Mouse (Mus musculus) B cell, adult 2 months (primary cell): ENCODE data around the gene Myrf.
A peak's percentile ranks its signal among the peaks of the same experiment; 100 is the strongest.
"Not testable (repeated sequence)": the region's sequence is repeated elsewhere in the genome, so short reads cannot be mapped to it uniquely, and the experiment has no call there.

Experiments
- DNase-seq, 2 experiments: peaks; one replicate each; pipeline ENCODE4 v3.0.0; 2022

Gene Myrf

DNA sequence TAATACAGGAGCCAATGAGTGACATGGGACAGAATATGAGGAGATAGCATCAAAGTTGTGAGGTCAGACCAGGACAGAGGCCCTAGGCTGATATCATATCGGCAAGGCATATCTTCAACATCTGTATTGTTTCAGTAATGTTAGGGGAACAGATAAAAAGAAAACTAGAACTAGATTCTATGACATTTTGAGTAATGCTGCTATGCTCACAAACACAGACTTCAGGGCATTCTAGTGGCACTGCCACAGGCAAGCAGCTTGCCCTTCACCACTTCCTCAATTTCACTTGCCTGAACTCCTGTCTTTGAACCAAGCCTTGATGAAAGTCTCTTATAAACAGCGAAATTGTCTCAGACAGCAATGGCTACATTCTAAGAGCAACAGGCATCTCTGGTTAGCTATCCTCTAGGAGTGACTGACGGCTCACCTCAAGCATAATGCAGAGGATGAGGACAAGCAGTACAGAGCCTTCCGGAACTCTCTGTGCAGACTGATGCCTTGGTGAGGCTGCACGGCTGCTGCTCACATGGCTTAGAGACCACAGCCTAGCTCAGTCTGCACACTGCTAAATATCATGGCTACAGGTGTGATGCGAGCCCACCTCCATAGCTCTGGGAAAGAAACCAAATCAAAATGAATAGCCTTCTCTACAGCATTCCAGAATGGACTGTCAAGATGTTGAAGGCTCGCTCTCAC is 66.6 kb downstream of the Myrf start:
- DNase-seq, result peak; percentile 7 to 17

DNA sequence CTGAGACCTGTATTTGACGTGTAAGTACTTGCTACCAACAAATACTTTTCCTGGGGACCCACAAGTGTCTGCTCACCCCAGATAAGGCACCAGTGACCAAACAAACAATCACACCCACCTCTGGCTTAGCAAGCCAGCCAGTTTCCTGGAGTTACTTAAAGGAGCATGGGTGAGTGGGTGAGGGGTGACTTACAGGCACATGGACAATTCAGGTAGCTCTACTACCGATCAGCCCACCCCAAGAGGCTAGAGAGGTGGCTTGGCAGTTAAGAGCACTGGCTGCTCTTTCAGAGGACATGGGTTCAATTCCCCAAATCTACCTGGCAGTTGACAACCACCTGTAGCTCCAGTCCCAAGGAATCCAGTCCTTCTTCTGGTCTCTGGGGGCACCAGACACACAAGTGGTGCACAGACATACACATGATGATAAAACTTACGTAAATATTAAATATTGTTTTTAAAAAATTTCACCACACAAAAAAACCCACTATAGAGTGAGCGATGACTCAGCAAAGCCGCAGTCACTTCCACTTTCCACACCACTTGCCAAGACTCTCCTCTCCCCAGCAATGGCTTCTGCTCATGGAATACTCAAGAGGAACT is 67.3 kb downstream of the Myrf start:
- DNase-seq, result peak in 1 of 2 experiments; percentile 8

DNA sequence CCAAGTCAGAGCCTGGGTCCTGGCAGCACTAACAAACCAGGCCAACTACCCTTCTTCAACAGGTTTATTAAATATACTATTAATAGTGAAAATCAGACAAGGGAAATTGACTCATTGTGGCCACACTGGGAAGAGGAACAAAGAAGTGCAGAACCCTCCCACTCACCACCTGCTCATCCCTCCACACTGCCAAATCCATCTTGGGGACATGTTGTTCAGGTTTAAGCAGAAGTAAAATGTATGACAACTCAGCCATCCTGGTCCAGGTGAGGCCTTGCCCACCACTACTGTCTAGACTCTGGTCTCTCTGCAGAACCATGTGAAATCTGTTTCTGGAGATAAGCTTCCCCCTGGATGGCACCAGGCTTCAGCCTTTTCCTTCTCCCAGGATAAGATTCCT is 68.7 kb downstream of the Myrf start:
- DNase-seq, result no peak

DNA sequence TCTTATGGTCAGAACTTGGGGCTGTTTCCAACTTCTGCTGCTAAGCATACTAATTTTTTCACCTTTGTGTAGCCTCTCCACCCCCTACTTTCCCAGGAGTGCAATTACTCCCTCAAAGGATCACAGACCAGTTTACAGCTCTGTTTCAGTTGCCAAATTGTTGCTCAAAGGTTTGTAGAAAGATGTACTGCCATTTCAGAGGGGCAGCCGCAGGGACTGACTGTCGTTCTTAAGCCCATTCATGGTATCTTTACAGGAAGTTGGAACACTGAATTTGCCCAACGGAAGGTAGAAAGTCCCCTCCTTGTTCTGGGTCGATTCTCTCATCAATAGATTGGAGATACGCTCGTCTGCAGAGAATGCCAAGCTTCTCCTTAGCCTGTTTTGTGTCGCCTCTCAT is 69.2 kb downstream of the Myrf start:
- no peak for DNase-seq

DNA sequence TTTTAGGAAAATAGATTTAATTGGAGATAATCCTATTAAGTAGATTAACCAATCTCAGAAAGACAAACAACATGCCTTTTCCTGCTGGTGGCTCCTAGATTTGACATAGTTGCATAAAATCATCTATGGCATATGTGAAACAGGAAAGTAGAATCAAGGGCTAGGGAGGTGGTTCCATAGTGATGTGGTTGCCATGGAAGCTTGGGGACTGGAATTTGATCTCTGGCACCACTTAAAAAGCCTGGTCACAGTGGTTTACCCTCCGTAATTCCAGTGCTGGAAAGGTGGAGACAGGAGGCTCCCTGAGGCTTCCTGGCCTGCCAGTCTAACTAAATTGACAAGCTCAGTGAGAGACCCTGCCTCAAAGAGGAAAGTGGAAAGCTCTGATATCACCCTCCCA is 70.1 kb downstream of the Myrf start:
- DNase-seq, result no peak

DNA sequence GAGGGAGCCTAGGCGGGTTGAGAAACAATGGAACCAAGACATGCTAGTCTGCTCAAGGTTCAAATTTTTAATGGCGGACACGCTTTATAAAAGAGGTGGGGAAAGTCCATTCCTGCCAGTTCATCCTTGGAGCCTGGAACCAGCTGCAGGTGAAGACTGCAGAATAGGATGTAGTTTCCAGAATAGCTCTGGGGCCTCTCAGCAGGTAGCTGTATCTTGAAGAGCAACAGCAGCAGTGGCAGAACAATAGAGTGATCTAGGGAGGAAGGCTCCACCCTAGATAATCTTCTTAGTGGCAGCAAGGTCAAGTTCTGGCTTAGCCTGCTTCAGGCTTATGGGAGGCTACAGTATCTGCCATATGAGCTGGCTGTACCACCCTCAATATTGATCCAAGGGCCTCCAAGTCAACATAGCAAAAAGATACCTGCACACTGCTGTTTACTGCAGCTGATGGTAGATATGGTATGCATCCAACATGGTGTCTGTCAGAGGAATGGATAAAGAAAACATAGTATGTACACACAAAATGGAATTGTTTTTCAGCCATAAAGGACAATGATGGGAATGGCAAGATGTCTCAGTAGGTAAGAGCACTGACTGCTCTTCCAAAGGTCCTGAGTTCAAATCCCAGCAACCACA is 70.7 kb downstream of the Myrf start:
- not testable (repeated sequence) for DNase-seq

DNA sequence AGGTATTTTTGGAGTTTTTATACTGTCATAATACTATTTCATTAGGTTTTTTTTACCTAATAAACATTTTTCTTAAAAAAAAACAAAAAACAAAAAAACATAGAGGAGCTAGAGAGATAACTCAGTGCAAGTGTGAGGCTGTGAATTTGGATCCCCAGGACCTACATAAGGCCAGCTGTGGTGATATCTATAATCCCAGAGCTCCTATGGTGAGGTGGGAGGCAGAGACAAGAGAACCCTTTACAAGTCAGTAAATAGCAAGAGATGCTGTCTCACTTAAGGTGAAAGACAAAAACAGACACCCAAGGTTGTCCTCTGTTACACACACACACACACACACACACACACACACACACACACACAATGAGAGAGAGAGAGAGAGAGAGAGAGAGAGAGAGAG is 71.4 kb downstream of the Myrf start:
- no peak for DNase-seq

DNA sequence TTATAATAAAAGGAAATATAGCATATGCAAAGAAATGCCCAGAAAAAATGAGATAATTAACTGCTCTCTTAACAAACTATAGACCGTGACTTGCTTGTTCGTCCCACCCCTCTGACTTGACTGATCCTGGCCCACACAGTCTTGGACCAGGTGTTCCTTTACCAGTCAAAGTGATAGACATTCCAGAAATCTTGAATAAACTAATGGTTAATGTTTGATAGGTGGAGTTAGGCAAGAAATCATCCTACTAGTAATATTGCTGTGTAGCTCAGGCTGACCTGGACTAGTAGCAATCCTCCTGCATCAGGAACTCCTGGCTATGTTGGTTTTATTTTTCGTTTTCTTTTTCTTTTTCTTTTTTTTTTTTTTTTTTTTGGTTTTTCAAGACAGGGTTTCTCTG is 72.1 kb downstream of the Myrf start:
- no peak for DNase-seq

DNA sequence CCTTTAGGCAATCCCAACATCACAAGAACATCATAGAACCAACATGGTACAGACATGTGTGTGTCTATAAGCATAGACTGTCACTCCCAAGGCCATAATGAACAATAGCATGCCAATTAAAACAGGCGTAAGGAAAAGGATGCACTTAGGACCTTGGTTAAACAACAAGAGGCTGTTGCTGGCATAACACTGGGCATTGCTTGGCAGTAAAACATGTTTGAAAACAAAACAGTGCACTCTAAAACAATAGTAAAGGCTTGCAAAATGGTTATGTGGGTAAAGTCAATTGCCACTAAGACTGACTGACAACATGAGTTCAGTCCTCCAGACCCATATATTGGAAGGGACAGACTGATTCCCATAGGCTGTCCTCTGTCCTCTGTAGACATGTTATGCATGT is 72.6 kb downstream of the Myrf start:
- no peak for DNase-seq

DNA sequence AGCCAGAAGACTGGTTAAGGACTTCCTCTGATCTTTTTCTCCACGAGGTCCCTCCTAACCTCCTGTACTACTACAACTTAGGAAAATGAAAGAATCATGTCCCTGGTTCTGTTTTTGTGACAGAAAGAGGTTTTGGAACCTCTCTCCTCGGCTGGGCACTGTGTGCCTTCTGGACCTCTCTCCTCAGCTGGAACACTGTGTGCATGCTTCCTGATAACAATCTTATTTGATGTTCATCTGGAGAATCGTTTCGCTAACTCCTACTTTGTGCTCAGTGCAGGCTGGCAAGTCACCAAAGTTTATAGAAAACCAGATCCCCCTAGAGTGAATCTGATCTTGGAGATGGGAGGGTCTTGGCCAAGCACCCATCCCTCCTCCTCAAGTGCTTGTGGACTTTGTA is 73.4 kb downstream of the Myrf start:
- no peak for DNase-seq

DNA sequence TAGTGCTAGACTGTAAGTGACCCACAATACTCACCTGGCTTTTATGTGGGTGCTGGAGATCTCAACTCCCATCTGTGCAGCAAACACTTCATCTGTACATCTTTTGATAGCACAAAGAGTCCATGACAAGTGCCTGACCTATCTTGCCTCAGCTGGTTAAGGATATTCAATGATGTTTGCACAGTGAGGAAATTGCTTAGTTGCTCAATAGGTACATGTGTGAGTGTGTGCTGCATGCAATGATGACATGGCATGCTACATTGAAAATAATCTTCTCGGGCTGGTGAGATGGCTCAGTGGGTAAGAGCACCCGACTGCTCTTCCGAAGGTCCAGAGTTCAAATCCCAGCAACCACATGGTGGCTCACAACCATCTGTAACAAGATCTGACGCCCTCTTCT is 74.6 kb downstream of the Myrf start:
- DNase-seq, result not testable (repeated sequence)

DNA sequence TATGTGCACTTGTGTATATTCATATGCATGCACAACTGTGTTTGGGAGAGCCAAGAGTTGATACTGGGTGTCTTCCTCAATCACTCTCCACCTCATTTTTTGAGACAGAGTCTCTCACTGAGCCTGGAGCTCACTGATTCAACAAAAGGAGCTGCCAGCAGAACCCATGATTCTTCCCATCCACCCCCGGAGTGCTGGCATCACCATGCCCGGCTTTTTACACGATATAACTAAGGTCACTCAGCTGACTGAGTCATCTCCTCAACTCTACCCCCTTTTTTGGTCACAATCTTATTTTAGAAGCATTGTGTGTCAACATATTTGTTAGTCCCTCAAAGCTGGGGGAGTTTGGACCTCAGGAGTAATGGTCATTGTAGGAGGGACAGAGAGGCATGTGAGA is 76.7 kb downstream of the Myrf start:
- DNase-seq, result no peak
